Mouse (Mus musculus) heart, adult 9 months (tissue): ENCODE results near the gene Cd46.
A peak's percentile ranks its signal among the peaks of the same experiment; 100 is the strongest.

ENCODE experiments used
- DNase-seq, 2 experiments: peaks; one replicate each; pipeline ENCODE4 v3.0.0; 2022; ENCODE audit warnings: low spot score in 2 of 2

Cd46 gene

GRCm38 (mm10) chr1:195018089-195018999 is 73.7 kb downstream of the Cd46 start:
- peak; percentile 94 to 95 for DNase-seq

- peak in 1 of 2 experiments; percentile 25 for DNase-seq
Measured at GRCm38 (mm10) chr1:195017626-195018025, 74.4 kb downstream of the Cd46 start.

GRCm38 (mm10) chr1:195016811-195017501 is 75.1 kb downstream of the Cd46 start:
- peak; percentile 73 to 79 for DNase-seq

GRCm38 (mm10) chr1:195015281-195015680 is 76.8 kb downstream of the Cd46 start:
- no peak for DNase-seq

GRCm38 (mm10) chr1:195014201-195014885 is 77.7 kb downstream of the Cd46 start:
- no peak for DNase-seq

GRCm38 (mm10) chr1:195012531-195012930 is 79.5 kb downstream of the Cd46 start:
- peak in 1 of 2 experiments; percentile 38 for DNase-seq

- no peak for DNase-seq
Measured at GRCm38 (mm10) chr1:195006267-195006666, 85.8 kb downstream of the Cd46 start.

- DNase-seq: no peak
Measured at GRCm38 (mm10) chr1:195004194-195004593, 87.9 kb downstream of the Cd46 start.

- DNase-seq: no peak
Measured at GRCm38 (mm10) chr1:195003328-195003727, 88.7 kb downstream of the Cd46 start.

GRCm38 (mm10) chr1:194998396-194998795 is 93.7 kb downstream of the Cd46 start:
- no peak for DNase-seq

- DNase-seq: peak; percentile 79 to 91
Measured at GRCm38 (mm10) chr1:194995196-194995595, 96.9 kb downstream of the Cd46 start.

- DNase-seq: no peak
Measured at GRCm38 (mm10) chr1:194994262-194994661, 97.8 kb downstream of the Cd46 start.

GRCm38 (mm10) chr1:194993409-194993988 is 98.5 kb downstream of the Cd46 start:
- no peak for DNase-seq

GRCm38 (mm10) chr1:194992589-194993317 is 99.3 kb downstream of the Cd46 start:
- DNase-seq: peak; percentile 63 to 70

GRCm38 (mm10) chr1:194991654-194992053 is 100.4 kb downstream of the Cd46 start:
- DNase-seq: no peak

GRCm38 (mm10) chr1:194990976-194991375 is 101.1 kb downstream of the Cd46 start:
- no peak for DNase-seq

GRCm38 (mm10) chr1:194989024-194989423 is 103.0 kb downstream of the Cd46 start:
- no peak for DNase-seq
